28 mouse cellular contexts compared by ENCODE assay signal in the genomic region with DNA sequence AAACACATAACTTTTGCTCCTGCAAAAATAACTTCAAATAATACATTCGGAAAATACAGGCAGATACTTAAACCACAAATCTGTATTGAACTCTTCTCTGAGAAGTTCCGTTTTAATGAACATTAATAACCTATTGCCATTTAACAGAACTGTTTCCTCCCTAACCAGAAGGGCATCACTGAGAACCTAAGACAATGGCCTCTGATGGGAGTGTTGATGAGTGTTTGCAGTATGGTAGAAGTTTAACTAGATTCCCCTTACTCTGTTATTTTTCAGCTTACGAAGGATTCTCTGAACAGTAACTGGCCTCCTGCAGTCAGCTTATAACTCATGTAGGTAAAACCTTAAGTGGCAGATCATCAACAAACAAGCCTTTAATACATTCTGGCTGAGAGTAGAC.
DNase-seq lines count a peak whose midpoint lies in the region; ATAC-seq and TF ChIP-seq lines count a peak whose summit lies in the region.
"Had no signal": no experiment of that assay in that cellular context is flagged by ENCODE, and none has a peak within 500 bp of the region (broad histone marks: within the 10 kb centered on the region; RNA-seq: fewer than 3 reads in every experiment).

No protein-coding gene starts in this region.

- no peak overlapping the region for H3K9ac ChIP-seq in kidney, embryonic 16.5 days (replicated peaks; ENCODE audit: low read length)
- H3K9ac ChIP-seq: embryonic facial prominence, embryonic 13.5 days; embryonic facial prominence, embryonic 15.5 days; forebrain, embryonic 12.5 days had no signal

- no peak overlapping the region for H3K4me2 ChIP-seq in kidney, embryonic 16.5 days (replicated peaks; ENCODE audit: low read depth, low read length)
- H3K4me2 ChIP-seq: embryonic facial prominence, embryonic 13.5 days; embryonic facial prominence, embryonic 15.5 days; forebrain, embryonic 12.5 days had no signal

- ATAC-seq in kidney, embryonic 16.5 days (ENCODE audit: low FRiP score, low TSS enrichment) = peak; percentile 71; the same call in 1 of the 2 replicates
- ATAC-seq: activated CD4-positive, CD25-positive, alpha-beta regulatory T cell, adult 4 months; CD4-positive, CD25-positive, alpha-beta regulatory T cell, adult 4 months; forebrain, embryonic 14.5 days; Patski had no signal

- H3K27ac ChIP-seq in kidney, adult 2 months (ENCODE audit: insufficient read depth, low read depth, low read length) = no peak overlapping the region
- no peak overlapping the region for H3K27ac ChIP-seq in kidney, embryonic 16.5 days (ENCODE audit: low read length)
- H3K27ac ChIP-seq: embryonic facial prominence, embryonic 13.5 days; embryonic facial prominence, embryonic 15.5 days; forebrain, embryonic 10.5 days; forebrain, embryonic 12.5 days had no signal

- H3K9me3 ChIP-seq in kidney, embryonic 16.5 days (ENCODE audit: low read length) = no peaks in the 10 kb centered on the region
- H3K9me3 ChIP-seq: embryonic facial prominence, embryonic 13.5 days; embryonic facial prominence, embryonic 15.5 days; forebrain, embryonic 10.5 days; forebrain, embryonic 12.5 days had no signal

- TF ChIP-seq POLR2A in kidney, adult 2 months (IDR thresholded peaks at IDR 0.05; ENCODE audit: low read depth, low read length) = no peak

- no peak for TF ChIP-seq CTCF in kidney, adult 2 months (conservative IDR thresholded peaks at IDR 0.05; ENCODE audit: insufficient read depth, insufficient read length, low read depth, low read length)

- WGBS in kidney, adult 2 months = 43% methylated on average over 3 of the region's 3 CpGs
- WGBS in kidney, embryonic 16.5 days = 32% methylated on average over 3 of the region's 3 CpGs

- peak; percentile 9 for DNase-seq in kidney, adult 2 months
- no peak for DNase-seq in kidney, postnatal 14 days
- DNase-seq in kidney, postnatal 36 days = no peak
- peak; percentile 21 for DNase-seq in retina, embryonic 14.5 days (ENCODE audit: low spot score)
- peak; percentile 10 for DNase-seq in yolk sac, embryonic 10.5 days (ENCODE audit: low spot score)
- DNase-seq in liver = no peak
- DNase-seq: adrenal gland, adult 8-10 months; adrenal gland, postnatal 14 days; adrenal gland, postnatal 36 days; B cell, adult 2 months; cerebellum, adult 11-12 months; cerebellum, adult 8-10 months; cerebellum, adult 9-11 months; cerebellum, postnatal 14 days; cerebellum, postnatal 36 days; embryo, embryonic 11 days had no signal

- H3K36me3 ChIP-seq in kidney, adult 2 months (ENCODE audit: control insufficient read depth, insufficient read depth, low read length) = no peaks in the 10 kb centered on the region
- H3K36me3 ChIP-seq in kidney, embryonic 16.5 days (ENCODE audit: insufficient read depth, low read length) = no peaks in the 10 kb centered on the region
- H3K36me3 ChIP-seq: embryonic facial prominence, embryonic 13.5 days; embryonic facial prominence, embryonic 15.5 days; forebrain, embryonic 10.5 days; forebrain, embryonic 12.5 days; G1E had no signal

- H3K4me3 ChIP-seq in kidney, adult 2 months (ENCODE audit: insufficient read depth, low read depth, low read length) = no peak overlapping the region
- no peak overlapping the region for H3K4me3 ChIP-seq in kidney, embryonic 16.5 days (ENCODE audit: low read length)
- H3K4me3 ChIP-seq: embryonic facial prominence, embryonic 13.5 days; embryonic facial prominence, embryonic 15.5 days; erythroblast, embryonic 14.5 days; forebrain, embryonic 10.5 days; forebrain, embryonic 12.5 days had no signal

- no peaks in the 10 kb centered on the region for H3K4me1 ChIP-seq in kidney, adult 2 months (ENCODE audit: control insufficient read depth, insufficient read depth, low read length)
- no peaks in the 10 kb centered on the region for H3K4me1 ChIP-seq in kidney, embryonic 16.5 days (ENCODE audit: insufficient read depth, low read length)
- H3K4me1 ChIP-seq: embryonic facial prominence, embryonic 13.5 days; embryonic facial prominence, embryonic 15.5 days; forebrain, embryonic 12.5 days had no signal

- H3K27me3 ChIP-seq in kidney, adult 2 months (replicated peaks; ENCODE audit: control insufficient read depth, insufficient read depth, low read length) = no peaks in the 10 kb centered on the region
- H3K27me3 ChIP-seq in kidney, embryonic 16.5 days (ENCODE audit: insufficient read depth, low read length) = no peaks in the 10 kb centered on the region
- H3K27me3 ChIP-seq: CH12.LX; embryonic facial prominence, embryonic 13.5 days; embryonic facial prominence, embryonic 15.5 days; forebrain, embryonic 12.5 days; Patski had no signal

Comparison
In these comparisons a context has a peak if more than half of its experiments do, and no peak if none do; other contexts are left out.
1. DNase-seq: peak in kidney, adult 2 months (single experiment), retina, embryonic 14.5 days (single experiment) and yolk sac, embryonic 10.5 days (single experiment); none in kidney, postnatal 14 days (single experiment), kidney, postnatal 36 days (0 of 2) and liver (single experiment).